Mouse (Mus musculus): Measurements from ENCODE around the gene Slc45a2. TPM values are rescaled to one million over a fixed set of nuclear protein-coding genes. Genes with fewer than 3 reads are reported as not detected.

Slc45a2 gene
- polyA plus RNA-seq, 1 experiment = not detected

DNA sequence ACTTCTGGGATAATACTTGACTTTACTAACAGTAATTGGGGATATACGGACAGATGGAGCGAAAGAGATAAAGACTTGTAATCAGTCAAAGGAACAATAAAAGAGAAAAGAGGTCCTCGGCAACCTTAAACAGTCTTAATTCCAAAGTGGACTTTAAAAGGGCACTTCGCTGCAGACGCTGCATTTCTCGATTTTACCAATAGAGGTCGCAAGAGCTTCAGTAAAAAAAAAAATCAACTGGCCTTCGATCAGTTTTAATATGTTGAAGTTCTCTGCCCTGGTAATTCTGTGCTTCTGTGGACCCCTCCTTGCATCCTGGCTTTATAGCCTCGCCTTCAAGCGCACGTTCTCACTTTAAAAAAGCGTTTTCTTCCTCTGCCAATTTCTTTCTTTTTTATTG, 38.0 kb downstream of the Slc45a2 start:
- Histone ChIP-seq H3K4me1 (replicated peaks; ENCODE audit: control insufficient read depth, insufficient read depth, low read length) (no peaks in the 10 kb centered on the region), H3K36me3 (ENCODE audit: control insufficient read depth, insufficient read depth, low read length) (no peaks in the 10 kb centered on the region), H3K27me3 (ENCODE audit: control insufficient read depth, insufficient read depth, low read length) (no peaks in the 10 kb centered on the region; the same call in 1 of the 2 replicates), H3K27ac (ENCODE audit: control insufficient read depth, insufficient read depth, low read length) (no peak overlapping the region), H3K4me3 (ENCODE audit: control insufficient read depth, insufficient read depth, low read length) (no peak overlapping the region)
- DNase-seq = no peak
- TF ChIP-seq POLR2A (IDR thresholded peaks at IDR 0.05; ENCODE audit: control insufficient read depth, extremely low read depth, insufficient read depth, low read length, poor library complexity) = no peak
- no peak for TF ChIP-seq CTCF (IDR thresholded peaks at IDR 0.05; ENCODE audit: borderline replicate concordance, control insufficient read depth, extremely low read depth, insufficient read depth, low read length, poor library complexity)
- WGBS = 6% methylated on average over 12 of the region's 12 CpGs

DNA sequence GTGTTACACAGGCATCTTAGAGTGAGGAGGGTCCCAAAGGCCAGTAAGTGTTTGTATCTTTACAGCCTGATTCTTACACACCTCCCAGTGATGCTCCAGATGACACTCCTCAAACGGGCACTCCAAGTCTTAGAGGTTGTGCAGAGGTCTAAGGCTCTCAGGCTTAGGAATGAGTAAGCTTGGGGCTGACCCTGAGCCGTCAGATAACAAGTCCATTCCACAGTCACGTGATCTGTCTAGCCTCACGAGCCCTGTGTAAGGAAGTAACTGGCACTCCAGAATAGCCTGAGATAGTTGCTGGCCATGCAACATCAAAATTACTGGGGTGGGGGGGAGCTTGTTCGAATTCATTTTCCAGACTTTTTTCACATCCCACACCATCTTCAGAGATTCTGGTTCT, 39.5 kb downstream of the Slc45a2 start:
- no peaks in the 10 kb centered on the region for H3K36me3 ChIP-seq (ENCODE audit: control insufficient read depth, insufficient read depth, low read length)
- 68% methylated on average over 5 of the region's 5 CpGs for WGBS
- H3K27ac ChIP-seq (ENCODE audit: control insufficient read depth, insufficient read depth, low read length) = no peak overlapping the region
- no peak overlapping the region for H3K4me3 ChIP-seq (ENCODE audit: control insufficient read depth, insufficient read depth, low read length)
- DNase-seq = no peak
- no peaks in the 10 kb centered on the region; the same call in 1 of the 2 replicates for H3K27me3 ChIP-seq (ENCODE audit: control insufficient read depth, insufficient read depth, low read length)
- TF ChIP-seq POLR2A (IDR thresholded peaks at IDR 0.05; ENCODE audit: control insufficient read depth, extremely low read depth, insufficient read depth, low read length, poor library complexity) (no peak), CTCF (IDR thresholded peaks at IDR 0.05; ENCODE audit: borderline replicate concordance, control insufficient read depth, extremely low read depth, insufficient read depth, low read length, poor library complexity) (no peak)
- H3K4me1 ChIP-seq (replicated peaks; ENCODE audit: control insufficient read depth, insufficient read depth, low read length) = no peaks in the 10 kb centered on the region

DNA sequence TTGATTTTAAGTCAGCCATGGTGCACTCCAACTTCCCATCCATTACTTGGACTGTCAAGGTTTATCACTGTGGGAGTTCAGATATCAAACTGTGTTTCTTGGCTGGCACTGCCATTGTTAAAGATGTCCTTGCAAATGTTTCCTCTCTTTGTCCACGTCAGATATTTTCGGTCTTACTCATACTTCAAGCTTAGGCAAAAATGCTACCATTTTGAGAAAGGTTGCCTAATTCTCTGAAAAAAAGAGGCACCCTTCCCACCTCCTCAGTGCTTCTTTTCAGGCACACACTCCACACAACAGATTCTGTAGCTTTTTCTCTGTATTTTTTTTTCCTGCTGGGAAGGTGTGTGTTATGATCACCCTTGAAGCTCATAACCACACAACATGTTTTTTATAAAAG, 40.7 kb downstream of the Slc45a2 start:
- no peaks in the 10 kb centered on the region; the same call in 1 of the 2 replicates for H3K27me3 ChIP-seq (ENCODE audit: control insufficient read depth, insufficient read depth, low read length)
- no peak for DNase-seq
- no peaks in the 10 kb centered on the region for H3K4me1 ChIP-seq (replicated peaks; ENCODE audit: control insufficient read depth, insufficient read depth, low read length)
- TF ChIP-seq POLR2A (IDR thresholded peaks at IDR 0.05; ENCODE audit: control insufficient read depth, extremely low read depth, insufficient read depth, low read length, poor library complexity) = no peak
- TF ChIP-seq CTCF (IDR thresholded peaks at IDR 0.05; ENCODE audit: borderline replicate concordance, control insufficient read depth, extremely low read depth, insufficient read depth, low read length, poor library complexity) = no peak
- WGBS = 91% methylated on average over 2 of the region's 2 CpGs
- H3K27ac ChIP-seq (ENCODE audit: control insufficient read depth, insufficient read depth, low read length) = no peak overlapping the region
- H3K4me3 ChIP-seq (ENCODE audit: control insufficient read depth, insufficient read depth, low read length) = no peak overlapping the region
- no peaks in the 10 kb centered on the region for H3K36me3 ChIP-seq (ENCODE audit: control insufficient read depth, insufficient read depth, low read length)

DNA sequence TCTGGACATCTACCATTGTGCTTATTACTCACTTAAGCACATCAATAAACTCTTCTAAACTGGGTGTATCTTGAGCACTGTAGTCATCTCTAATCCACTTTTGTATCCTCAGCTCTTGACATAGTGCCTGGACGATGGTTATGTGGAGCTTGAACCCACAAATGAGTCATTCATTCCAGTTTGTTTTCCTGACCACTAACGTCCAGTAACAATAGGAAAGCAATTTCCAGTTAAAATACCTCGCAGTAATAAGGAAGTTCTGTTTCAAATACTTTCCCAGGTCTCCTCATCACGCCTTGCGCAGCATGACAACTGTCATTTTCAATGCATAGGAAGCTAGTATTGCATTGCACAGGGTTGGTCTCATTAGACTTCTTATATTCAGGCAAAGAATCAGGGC, 42.3 kb downstream of the Slc45a2 start:
- no peaks in the 10 kb centered on the region for H3K4me1 ChIP-seq (replicated peaks; ENCODE audit: control insufficient read depth, insufficient read depth, low read length)
- no peak for DNase-seq
- H3K27ac ChIP-seq (ENCODE audit: control insufficient read depth, insufficient read depth, low read length) = no peak overlapping the region
- H3K27me3 ChIP-seq (ENCODE audit: control insufficient read depth, insufficient read depth, low read length) = no peaks in the 10 kb centered on the region
- H3K36me3 ChIP-seq (ENCODE audit: control insufficient read depth, insufficient read depth, low read length) = no peaks in the 10 kb centered on the region
- 67% methylated on average over 5 of the region's 5 CpGs for WGBS
- no peak overlapping the region for H3K4me3 ChIP-seq (ENCODE audit: control insufficient read depth, insufficient read depth, low read length)
- TF ChIP-seq POLR2A (IDR thresholded peaks at IDR 0.05; ENCODE audit: control insufficient read depth, extremely low read depth, insufficient read depth, low read length, poor library complexity) (no peak), CTCF (IDR thresholded peaks at IDR 0.05; ENCODE audit: borderline replicate concordance, control insufficient read depth, extremely low read depth, insufficient read depth, low read length, poor library complexity) (no peak)

GRCm38 (mm10) chr15:11053678-11054439, 53.3 kb downstream of the Slc45a2 start:
- H3K27me3 ChIP-seq (ENCODE audit: control insufficient read depth, insufficient read depth, low read length) = no peaks in the 10 kb centered on the region
- H3K36me3 ChIP-seq (ENCODE audit: control insufficient read depth, insufficient read depth, low read length) = no peaks in the 10 kb centered on the region
- WGBS = 92% methylated on average over 10 of the region's 10 CpGs
- TF ChIP-seq POLR2A (IDR thresholded peaks at IDR 0.05; ENCODE audit: control insufficient read depth, extremely low read depth, insufficient read depth, low read length, poor library complexity) = no peak
- TF ChIP-seq CTCF (IDR thresholded peaks at IDR 0.05; ENCODE audit: borderline replicate concordance, control insufficient read depth, extremely low read depth, insufficient read depth, low read length, poor library complexity) = no peak
- H3K4me1 ChIP-seq (replicated peaks; ENCODE audit: control insufficient read depth, insufficient read depth, low read length) = no peaks in the 10 kb centered on the region
- no peak overlapping the region for H3K27ac ChIP-seq (ENCODE audit: control insufficient read depth, insufficient read depth, low read length)
- DNase-seq = no peak
- H3K4me3 ChIP-seq (ENCODE audit: control insufficient read depth, insufficient read depth, low read length) = no peak overlapping the region

DNA sequence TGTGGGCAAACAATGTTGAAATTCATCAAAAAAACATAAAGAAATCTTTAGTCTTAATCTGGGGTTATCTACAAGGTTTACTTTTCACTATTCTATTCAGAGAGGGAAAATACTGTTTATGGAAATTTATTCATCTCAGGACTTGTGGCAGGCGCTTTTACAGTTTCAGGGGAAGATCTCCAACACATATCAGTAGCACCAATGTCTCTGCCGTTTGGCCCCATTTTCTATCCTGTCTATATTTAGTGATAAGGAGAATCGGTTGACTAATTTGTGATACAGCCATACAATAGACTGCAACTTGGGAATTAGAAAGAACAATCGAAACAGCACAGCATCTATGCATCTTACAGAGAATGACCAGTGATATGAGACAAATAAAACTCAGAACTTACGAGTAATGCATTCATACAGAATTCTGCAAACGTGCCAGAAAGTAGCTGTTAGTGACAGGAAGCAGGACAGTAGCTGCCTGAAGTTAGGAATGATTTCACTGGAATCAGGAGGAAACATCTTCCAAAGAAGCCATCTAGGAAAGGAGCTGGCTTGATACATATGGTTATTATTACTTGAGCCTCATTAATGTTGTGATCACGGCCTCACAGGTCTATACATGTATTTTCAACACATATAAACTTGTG, 54.0 kb downstream of the Slc45a2 start:
- Histone ChIP-seq H3K27me3 (ENCODE audit: control insufficient read depth, insufficient read depth, low read length) (no peaks in the 10 kb centered on the region), H3K4me3 (ENCODE audit: control insufficient read depth, insufficient read depth, low read length) (no peak overlapping the region), H3K4me1 (replicated peaks; ENCODE audit: control insufficient read depth, insufficient read depth, low read length) (no peaks in the 10 kb centered on the region), H3K36me3 (ENCODE audit: control insufficient read depth, insufficient read depth, low read length) (no peaks in the 10 kb centered on the region), H3K27ac (ENCODE audit: control insufficient read depth, insufficient read depth, low read length) (no peak overlapping the region)
- 82% methylated on average over 7 of the region's 7 CpGs for WGBS
- TF ChIP-seq CTCF (IDR thresholded peaks at IDR 0.05; ENCODE audit: borderline replicate concordance, control insufficient read depth, extremely low read depth, insufficient read depth, low read length, poor library complexity) (no peak), POLR2A (IDR thresholded peaks at IDR 0.05; ENCODE audit: control insufficient read depth, extremely low read depth, insufficient read depth, low read length, poor library complexity) (no peak)
- DNase-seq = no peak
